Mouse (Mus musculus): ENCODE results near the gene Cap2.

- TF ChIP-seq CTCF (IDR thresholded peaks at IDR 0.05; ENCODE audit: low read depth, low read length) (no peak), POLR2A (IDR thresholded peaks at IDR 0.05; ENCODE audit: borderline replicate concordance, low read depth, low read length) (no peak)
Observed at GRCm38 (mm10) chr13:46571961-46572647, 70.5 kb downstream of the Cap2 start.

Data from bone marrow macrophage, adult 2 months (primary cell).